Mouse (Mus musculus) adrenal gland, adult 2 months (tissue): Measurements from ENCODE around the gene Trmt61a. TPM values are rescaled to one million over a fixed set of nuclear protein-coding genes. Genes with fewer than 3 reads are reported as not detected.
"Not testable (repeated sequence)": the region's sequence is repeated elsewhere in the genome, so short reads cannot be mapped to it uniquely, and the experiment has no call there.

Source experiments
- DNase-seq: peaks from one replicate; pipeline ENCODE4 v3.0.0; 2021
- long read RNA-seq: library from polyadenylated mRNA; stranded (forward); transcript quantifications from one replicate; pipeline ENCODE4 v2.0.0, GENCODE M21; 2021
- polyA plus RNA-seq: library from polyadenylated mRNA; depleted of rRNA; stranded (reverse); fragments of >200 nt; gene quantifications from 2 replicates; pipeline ENCODE4 v1.2.3, GENCODE M21; 2012; rRNA removed
- total RNA-seq, 2 experiments: library from RNA; stranded (reverse); gene quantifications; 2 replicates each; pipeline ENCODE4 v1.2.3; 2021

Gene Trmt61a
- total RNA-seq (10 to 100 TPM; 13.7 to 15.8 TPM), polyA plus RNA-seq (74.9 and 79.6 TPM in 2 replicates)
- long read RNA-seq, transcript Trmt61a-201 (3 exons, 2,433 nt): major isoform, 7 of 21 reads
- long read RNA-seq, partial matches to known transcripts: 0 of 21 reads
- long read RNA-seq, other reads (novel, unspliced or antisense): 13 of 21 reads

DNA sequence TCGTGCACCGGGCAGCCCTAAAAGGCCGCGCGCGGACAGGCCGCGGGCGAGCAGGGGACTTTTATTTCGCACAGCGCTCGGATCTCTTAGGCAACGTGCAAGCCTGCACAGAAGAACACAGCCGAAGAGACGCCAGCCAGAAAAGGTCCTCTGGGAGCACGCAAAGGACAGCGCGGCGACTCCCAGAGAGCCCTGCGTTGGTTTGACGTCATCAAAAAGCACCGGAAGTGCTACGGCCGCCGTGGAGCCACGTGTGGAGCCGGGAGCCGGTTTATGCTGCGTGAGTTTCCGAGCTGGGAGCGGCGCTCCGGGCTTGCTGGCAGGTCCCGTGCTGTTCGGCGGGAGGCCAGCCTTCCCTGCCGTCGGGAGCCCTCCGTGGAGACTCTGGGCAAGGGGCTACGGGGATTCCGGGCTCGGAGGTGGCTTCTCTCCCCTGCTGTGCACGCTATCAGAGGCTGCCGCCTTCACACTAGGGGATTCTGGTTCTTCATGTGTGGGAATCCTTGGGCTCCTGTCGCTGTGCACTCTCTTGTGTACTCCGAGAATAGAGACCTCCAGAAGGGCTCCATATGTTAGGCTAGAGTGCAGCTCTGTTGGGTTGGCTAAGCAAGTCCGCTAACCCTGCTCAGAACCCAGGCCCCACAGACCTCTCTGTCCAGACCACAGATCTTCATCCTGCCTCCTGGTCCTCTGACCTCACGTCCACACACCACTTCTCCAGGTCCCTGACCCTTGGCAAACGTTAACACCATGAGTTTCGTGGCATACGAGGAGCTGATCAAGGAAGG lies at the start of gene Trmt61a:
Trmt61a (plus strand) TSS at position 224 of the 788 bp plus-strand sequence.
- DNase-seq: peak; percentile 91

DNA sequence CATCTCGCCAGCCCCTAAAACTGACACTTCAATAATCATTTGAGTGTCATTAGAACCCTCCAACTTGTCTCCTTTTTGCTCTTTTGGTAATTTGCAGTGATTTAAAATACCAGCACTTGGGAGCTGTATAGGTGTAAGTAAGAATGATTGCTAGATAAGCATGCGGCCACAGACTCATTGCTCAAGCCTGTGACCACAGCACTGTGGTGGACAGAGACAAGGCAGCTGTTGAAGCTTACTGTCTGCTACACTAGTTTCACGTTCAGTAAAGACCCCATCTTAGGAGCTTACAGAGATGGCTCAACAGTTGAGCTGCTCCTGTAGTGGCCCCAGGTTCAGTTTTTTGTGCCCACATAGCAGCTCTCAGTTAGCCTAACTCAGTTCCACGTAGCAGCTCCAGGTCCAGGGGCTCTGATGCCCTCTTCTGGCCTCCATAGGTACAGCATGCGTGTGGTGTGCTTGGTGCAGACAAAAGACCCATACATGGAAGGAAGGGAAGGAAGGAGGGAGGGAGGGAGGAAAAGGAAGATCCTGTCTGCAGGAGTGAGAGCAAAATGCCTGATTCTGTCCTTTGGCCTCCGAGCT lies 29.8 kb upstream of the Trmt61a start:
- peak; percentile 63 for DNase-seq

DNA sequence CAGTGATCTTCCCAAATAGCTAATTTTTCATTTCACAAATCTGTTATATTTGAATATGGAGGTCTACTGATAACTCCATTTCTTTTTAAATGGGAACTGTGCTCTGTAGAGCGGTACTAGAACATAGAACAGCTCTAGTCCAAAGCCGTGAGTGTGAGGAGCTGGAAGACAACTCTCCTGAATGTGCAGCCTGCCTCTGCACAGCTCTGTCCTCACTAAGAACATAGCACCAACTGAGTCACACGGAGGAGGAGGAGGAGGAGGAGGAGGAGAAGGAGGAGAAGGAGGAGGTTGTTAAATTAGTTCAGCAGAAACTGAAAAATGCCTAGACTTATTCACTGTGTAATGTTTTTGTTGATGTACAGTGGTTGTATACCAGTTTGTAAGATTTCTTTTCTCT lies 25.0 kb upstream of the Trmt61a start:
- no peak for DNase-seq

DNA sequence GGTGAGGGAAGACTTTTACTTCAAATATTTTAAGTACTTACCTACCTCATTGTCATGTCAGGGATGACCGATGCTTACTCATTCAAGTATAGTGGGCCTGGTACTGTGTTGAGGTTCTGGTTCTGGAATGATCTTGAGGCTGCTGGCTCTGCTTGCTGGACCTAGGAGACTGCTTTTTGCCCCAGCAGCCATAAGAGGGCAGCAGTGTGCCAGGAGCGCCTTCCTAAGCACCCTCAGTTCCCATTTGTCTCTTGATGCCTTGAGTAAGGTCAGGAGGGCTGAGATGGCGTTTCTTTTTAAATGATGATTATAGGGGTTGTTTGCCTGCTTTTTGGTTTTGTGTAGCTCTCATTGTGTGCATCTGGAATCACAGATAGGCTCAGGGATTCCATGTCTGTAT lies 24.5 kb upstream of the Trmt61a start:
- DNase-seq: peak; percentile 72

DNA sequence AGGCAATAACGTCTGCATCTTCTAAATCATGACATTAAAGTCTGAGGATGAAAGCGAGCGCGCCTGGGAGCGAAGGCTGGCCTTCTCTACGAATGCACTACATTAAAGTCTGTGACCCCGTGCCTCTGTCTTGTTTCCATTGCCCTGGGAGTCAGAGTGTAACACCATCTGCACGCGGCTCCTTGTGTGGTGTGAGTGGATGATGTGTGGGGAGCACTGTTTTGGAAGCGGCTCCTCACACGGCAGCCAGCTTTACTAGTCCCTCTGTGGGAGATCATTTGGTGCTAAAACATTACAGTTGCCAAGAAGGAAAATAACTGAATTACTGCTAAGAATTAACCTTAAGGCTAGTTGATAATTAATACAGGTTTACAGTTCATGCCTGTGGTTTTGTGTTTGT lies 22.2 kb upstream of the Trmt61a start:
- DNase-seq: no peak

DNA sequence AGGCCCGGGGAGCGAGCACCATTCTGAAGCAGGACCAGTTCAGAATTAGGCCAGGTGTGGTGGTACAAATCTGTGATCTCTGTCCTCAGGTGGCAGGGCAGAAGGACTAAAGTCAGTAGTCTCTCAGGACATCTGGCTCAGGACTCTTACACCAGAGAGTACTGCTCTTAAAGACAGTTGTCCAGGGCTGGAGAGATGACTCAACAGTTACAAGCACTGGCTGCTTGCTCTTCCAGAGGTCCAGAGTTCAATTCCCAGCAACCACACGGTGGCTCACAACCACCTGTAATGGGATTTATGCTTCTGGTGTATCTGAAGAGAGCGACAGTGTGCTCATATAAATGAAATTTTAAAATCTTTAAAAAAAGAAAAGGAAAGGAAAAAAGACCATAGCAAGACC lies 18.6 kb upstream of the Trmt61a start:
- DNase-seq: no peak

DNA sequence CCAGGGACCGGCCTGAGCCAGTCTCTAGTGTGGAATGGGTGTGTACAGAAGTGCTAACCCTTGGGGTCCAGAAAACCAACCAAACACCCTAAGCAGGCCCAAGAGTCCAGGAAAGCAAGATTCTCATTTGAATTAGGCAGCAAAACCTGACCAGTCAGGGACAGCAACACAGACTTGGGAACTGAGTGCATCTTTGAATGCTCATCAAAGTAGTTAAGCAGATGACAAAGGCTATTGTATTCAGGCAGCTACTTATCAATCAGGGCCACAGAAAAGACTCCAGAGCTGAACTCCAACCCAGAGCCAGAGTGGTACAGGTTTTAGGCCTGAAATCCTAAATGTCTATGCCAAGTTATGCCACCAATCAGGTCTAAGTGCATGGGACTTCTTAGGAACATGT lies 17.3 kb upstream of the Trmt61a start:
- DNase-seq: no peak

DNA sequence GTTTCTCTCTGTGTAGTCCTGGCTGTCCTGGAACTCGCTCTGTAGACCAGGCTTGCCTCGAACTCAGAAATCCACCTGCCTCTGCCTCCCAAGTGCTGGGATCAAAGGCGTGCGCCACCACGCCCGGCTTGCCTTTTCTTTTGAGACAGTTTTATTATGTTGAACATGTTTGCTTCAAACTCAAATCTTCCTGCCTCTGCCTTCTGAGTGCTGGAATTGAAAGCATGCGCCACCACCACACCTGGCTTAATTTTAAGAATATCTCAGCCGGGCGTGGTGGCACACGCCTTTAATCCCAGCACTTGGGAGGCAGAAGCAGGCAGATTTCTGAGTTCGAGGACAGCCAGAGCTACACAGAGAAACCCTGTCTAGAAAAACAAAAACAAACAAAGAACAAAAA lies 16.4 kb upstream of the Trmt61a start:
- DNase-seq: not testable (repeated sequence)

DNA sequence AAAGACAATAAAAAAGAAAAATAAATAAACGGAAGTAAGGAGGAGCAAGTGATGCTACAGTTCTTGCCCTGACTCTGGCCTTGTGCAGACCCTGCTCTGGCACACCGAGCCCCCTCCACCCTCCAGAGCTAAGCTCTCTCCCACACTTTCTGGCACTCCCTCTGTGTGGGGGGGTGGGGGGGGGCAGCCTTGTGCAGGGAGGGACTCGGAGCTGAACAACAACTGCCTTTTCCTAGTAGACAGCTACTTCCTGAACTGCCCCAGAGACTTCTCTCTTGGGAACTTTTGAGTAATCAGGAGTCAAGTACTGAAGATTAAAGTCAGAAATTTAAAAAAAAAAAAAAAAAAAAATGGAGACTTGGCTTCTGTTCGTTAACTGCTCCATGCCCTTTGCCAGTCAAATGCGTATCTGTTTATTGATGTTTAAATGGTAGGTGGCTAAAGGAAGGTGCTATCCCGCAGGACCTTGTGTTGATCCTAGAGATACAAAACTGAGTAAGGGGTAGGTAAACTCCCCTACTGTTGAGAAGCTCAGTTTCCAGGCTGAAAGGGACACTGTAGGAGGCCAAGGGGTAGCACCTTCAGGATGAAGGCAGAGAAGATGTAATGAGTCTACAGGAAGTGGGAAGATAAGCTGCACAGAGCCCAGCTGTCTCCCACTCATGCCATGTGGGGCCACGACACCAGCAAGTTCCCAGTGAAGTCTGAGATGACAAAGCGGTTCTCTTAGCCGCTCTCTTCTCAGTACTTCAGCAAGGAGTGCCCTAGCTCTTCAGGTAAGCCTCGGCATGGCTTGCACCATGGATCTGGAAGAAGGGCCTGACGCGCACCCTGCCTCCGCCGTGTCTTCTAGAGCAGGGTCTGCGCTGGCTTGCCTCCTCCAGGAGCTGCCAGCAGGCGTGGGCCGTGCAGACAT lies 14.4 kb upstream of the Trmt61a start:
- DNase-seq: no peak

DNA sequence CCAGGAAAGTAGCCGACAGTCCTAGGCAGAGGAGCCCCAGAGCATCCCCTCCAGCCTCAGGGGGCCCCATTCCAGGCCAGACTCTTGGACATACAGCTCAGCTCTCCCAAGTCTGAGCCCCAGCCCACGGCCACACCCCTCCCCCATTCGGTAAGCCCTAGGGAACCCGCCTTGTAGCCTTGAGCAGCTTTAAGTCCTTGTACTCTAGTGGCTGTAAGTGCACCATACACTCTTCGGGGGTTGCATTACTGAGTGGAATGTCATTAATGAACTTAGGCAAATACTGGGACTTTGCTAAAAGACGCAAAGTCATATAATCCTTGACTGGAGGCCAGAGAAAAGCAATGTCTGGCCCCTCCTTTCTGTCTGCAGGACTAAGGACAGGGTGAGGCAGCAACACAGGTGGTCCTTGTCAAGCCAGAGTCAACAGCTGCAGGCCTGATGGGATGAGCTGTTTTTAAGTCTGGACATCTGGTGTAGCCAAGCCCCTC lies 13.7 kb upstream of the Trmt61a start:
- no peak for DNase-seq

DNA sequence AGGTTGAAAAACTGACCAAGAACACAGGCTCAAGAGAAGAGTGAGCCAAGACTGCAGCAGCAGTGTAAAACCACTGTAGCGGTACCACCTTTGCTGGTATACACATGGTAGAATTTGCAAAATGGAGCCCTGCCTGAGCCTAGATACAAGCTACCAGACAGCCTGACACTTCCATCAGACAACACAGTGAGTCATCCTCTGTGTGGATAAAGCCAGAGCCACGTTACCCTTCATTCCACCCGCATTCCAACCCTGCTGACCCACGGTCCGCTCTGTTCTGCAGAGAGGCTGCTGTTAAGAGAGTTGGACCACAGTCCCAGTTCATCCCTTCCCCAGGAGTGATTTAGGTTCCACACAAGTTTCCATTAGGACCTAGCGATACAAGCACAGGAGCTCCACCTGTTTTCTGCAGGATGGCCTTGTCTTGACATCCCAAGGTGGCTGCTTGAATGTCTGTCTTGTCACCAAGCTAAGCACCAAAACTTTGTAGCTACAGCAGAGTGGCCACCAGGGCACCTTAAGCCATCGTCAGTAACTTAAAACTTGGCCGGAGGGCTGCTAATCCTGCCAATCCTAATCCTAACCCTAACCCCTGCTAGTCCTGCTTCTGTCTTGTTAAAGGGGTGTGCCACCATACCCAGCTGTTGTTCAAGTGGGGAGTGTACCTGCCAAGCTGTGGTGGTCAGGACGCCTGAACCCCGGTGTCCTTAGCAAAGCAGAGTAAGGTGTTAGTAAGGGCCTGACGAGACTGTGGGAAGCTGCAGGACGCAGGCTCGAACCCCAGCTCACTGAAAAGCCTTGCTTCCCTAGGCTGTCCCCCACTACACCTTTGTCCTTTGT lies 12.6 kb upstream of the Trmt61a start:
- DNase-seq: peak; percentile 48

DNA sequence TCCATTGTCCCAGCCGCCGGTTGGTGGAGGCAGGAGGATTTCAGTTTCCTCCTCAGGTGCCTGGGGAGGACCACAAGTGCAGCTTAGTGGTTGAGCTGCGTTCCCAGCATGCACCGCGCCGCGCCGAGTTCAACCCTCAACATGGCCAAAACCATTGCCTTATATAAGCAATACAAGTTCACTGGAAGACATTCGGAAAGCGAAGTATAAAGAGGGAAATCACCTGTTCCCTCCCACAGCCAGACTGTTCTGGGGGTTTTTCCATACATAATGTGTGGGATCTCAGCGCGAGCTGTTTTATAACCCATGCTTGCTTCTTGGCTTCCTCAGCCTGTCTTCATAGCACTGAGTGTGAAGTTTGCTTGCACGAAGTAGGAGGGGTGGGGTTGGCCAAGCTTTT lies 11.5 kb upstream of the Trmt61a start:
- DNase-seq: no peak

DNA sequence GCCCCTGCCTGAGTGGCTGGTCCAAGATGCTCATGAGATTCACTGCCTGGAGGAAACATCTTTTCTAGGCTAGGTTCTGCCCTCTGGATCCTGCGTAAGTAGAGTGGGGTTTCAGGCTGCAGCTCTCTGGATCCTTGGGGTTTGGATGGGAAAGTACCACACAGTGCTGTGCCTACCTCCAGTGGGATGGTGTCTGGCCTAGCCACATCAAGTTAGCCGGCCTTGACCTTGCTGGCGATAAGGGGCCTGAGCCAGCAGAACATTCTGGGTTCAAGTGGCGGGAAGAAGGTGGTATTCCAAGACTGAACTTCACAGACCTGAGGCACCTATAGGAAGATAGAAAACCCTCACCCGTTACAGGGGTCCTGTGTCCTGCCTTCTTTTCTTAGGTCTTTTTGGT lies 10.5 kb upstream of the Trmt61a start:
- no peak for DNase-seq

DNA sequence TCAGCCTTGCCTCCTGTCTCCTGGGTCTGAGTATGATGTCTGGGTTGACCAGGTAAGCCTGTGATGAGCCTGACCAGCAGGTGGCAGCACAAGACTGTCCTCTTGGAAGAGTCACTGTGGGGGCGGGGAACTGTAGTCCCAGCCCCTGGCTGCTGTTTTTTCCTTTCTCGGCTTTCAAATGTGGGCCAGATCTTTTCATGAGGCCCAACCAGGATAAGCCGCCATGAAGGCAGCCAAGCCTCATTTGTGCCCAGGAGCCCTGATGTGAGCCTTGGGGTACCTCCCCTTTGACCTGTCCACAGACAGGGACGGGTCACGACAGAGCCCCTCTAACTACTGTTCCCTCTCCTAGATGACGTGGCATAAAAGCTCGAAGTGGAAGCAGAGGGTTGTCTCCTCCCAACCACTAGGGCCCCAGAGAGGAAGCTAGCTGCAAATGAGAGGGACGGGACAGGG lies 9.4 kb upstream of the Trmt61a start:
- peak; percentile 93 for DNase-seq

DNA sequence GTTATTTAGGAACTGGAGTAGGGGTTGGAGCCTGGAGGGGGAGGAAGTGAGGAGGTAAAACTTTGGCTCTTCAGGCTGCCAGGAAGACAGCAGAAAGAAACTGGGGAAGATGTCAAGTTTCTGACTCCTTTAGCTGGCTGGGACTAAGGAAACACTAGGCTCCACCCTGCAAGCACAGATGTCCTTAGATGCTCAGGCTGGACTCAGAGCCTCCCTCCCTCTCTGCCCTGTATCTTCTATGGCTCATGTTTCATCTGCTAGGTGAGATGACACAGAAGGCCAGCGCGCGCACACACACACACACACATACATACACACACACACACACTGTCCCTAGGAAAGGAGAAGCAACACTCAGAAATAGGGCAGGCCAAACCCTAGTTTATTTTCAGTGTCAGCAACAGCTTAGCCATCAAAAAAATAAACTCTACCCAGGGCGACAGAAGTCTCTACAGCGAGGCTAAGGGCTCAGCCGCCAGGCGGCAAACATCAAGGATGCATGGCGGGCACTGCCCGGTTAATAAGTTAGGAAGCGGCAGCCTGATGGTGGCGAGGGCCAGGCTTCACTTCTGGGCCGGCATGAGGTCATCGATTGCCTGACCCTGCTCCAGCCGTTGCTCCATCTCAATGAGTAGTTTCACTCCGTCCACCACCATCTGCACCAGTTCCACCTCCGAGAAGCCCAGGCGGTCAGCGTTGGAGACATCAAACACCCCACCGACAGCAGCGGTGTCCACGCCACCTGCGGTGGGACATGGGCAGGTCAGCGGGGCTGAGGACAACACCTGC lies 8.7 kb upstream of the Trmt61a start:
- no peak for DNase-seq

DNA sequence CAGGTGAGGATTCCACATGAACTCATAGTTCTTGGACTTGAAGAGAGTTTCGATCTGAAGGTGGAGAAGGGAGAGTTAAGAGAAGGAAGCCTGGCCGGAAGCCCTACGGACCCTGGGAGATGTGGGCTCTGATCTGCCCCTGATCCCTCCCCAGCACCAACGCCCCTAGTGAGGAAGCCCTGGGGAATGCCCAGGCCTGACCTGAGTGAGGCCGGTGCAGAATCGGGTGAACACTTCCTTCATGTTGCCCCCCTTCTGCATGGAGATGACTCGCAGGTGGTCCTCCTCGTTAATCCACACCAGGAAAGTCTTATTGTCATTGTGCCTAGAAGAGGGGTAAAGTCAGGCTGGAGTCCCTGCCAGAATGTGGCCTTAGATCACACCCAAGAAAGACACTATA lies 7.9 kb upstream of the Trmt61a start:
- no peak for DNase-seq

DNA sequence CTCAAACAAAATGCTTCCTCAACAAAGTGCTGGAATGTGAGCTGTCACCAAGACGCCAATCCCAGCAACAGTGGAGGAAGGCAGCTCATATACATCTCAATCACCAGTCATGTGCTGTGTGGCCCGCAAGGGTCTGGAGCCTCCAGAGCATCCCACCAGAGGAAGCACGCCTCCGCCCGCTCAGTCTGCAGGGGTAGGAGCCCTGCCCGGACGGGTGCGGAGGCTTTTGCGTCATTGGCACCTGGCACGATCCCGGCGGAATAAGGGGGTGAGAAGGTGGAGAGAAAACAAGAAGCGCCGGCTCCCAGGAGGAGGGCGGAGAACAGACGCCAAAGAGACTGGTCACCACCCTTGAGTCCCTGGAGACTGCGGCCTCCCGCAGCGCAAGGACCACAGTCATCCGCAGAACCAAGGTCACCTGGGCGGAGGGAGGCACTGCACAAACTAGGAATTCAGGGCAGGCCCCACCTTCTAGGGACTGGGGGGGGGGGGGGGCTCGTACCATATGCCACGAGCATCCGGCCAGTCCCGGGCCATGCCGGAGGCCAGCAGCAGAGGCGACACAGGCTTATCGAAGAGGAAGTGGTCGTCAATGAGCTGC lies 7.4 kb upstream of the Trmt61a start:
- DNase-seq: peak; percentile 66

DNA sequence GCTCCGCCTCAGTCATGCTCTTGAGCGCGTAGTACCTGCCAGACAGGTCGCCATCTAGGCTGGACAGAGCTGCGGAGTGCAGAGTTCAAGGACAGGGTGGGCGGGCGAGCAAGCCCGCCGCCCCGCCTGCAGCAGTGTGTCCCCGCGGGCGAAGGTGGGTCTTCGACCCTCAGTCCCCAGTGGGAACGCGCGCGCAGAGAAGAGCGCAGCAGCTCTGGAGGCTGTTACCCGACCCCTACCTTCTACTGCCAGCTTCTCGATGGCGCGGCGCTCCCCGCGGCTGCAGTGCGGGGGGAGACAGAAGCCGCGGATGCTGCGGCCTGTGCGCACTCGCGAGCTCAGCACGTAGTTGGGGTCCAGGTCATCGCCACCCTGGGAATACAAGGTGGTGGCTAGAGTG lies 6.9 kb upstream of the Trmt61a start:
- peak; percentile 30 for DNase-seq

DNA sequence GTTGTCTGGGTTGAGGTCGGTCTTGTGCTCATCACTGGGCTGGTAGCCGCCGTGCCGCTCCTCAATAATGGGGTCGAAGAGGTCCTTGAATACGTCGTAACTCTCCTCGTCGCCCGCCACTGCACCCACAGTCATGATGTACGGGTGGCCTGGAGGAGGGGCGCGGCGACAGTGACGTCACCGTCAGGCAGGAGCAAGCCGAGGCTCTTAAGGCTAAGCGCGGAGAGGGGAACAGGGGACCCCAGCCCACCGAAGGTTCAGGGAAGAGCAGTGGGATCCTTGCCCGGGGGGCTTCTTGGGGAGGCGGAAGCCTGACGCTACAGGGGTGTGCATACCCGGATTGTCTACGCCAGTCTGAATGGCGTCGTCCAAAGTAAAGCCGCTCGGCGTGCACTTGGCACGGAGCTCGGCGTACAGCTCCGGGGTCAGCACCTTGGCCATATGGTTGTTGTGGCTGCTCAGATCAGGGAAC lies 6.4 kb upstream of the Trmt61a start:
- peak; percentile 72 for DNase-seq

DNA sequence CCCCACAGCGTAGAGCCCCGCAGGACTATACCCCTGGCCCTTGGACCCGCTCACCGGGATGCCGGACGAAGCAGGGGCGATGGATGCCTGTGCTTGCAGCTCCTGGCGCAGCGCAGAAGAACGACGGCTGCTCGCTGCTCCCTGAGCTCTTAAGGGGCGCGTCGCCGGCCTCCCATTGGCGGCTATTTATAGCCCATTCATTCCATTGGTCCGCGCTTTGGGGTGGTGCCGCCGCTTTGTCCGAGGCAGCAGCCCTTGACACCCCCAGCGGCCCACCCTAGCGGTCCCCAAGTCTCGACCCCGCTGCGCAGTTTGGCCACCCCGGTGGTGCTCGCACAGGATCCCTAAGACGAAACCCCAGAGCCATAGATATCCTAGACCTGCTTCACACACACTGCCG lies 5.7 kb upstream of the Trmt61a start, which contains the start of gene Ckb:
Ckb (minus strand) TSS at position 163 of the 400 bp plus-strand sequence.
- peak; percentile 89 for DNase-seq
